Mouse (Mus musculus) hindbrain, postnatal 0 days (tissue): ENCODE measurements around the gene Adcy9. TPM values are rescaled to one million over a fixed set of nuclear protein-coding genes. Genes with fewer than 3 reads are reported as not detected.

Experiments used
- ATAC-seq: fragments of 200-750 bp; cut with Nextera tagmentation; 2 replicates; pipeline ENCODE4 v1.8.0; 2017; ENCODE audit warnings: mild to moderate bottlenecking, moderate TSS enrichment, moderate library complexity
- DNase-seq: peaks from one replicate; pipeline ENCODE4 v3.0.0-alpha.2; 2015; ENCODE audit warnings: low spot score
- H3K27ac ChIP-seq: fragments of 300-500 bp; sonication (generic); 2 replicates; pipeline ENCODE4 v1.5.1; 2014; ENCODE audit warnings: mild to moderate bottlenecking
- H3K27me3 ChIP-seq: fragments of 300-500 bp; sonication (generic); 2 replicates; pipeline ENCODE4 v1.6.1; 2014; ENCODE audit warnings: low read length, mixed read lengths; ENCODE audit not compliant: insufficient read depth
- H3K36me3 ChIP-seq: fragments of 300-500 bp; sonication (generic); 2 replicates; pipeline ENCODE4 v1.6.1; 2014; ENCODE audit warnings: low read length, mixed read lengths; ENCODE audit not compliant: insufficient read depth
- H3K4me1 ChIP-seq: fragments of 300-500 bp; sonication (generic); 2 replicates; pipeline ENCODE4 v1.6.1; 2014; ENCODE audit warnings: antibody characterized with exemption, low read length, mixed read lengths; ENCODE audit not compliant: insufficient read depth
- H3K4me2 ChIP-seq: fragments of 300-500 bp; sonication (generic); 2 replicates; pipeline ENCODE4 v1.6.1; 2014; ENCODE audit warnings: low read depth, mild to moderate bottlenecking, low read length, moderate library complexity, mixed read lengths
- H3K4me3 ChIP-seq: fragments of 300-500 bp; sonication (generic); 2 replicates; pipeline ENCODE4 v1.5.1; 2014; ENCODE audit warnings: low read length
- H3K9ac ChIP-seq: fragments of 300-500 bp; sonication (generic); replicated peaks from 2 replicates; pipeline ENCODE4 v1.6.1; 2014; ENCODE audit warnings: mild to moderate bottlenecking, low read length, moderate library complexity, mixed read lengths
- H3K9me3 ChIP-seq: fragments of 300-500 bp; sonication (generic); 2 replicates; pipeline ENCODE4 v1.6.1; 2016; ENCODE audit warnings: low read length, mixed read lengths
- CTCF ChIP-seq: IDR thresholded peaks from 2 replicates; pipeline ENCODE4 v1.5.1; 2016; ENCODE audit warnings: antibody characterized with exemption, control low read depth, low read depth
- WGBS: fragments of 180-500 bp; shearing (Covaris S2); extraction: QIAGEN DNeasy Blood & Tissue Kit; methylation state at CpG from one replicate; pipeline ENCODE4 v1.1.7; 2014; 5-methylcytosine and 5-hydroxymethylcytosine counted together
- polyA plus RNA-seq: library from polyadenylated mRNA; unstranded; fragments of >200 nt; fragmentation: Nextera tagmentation; extraction: Ambion mirVana; gene quantifications from 2 replicates; pipeline ENCODE4 v1.2.1, GENCODE M21; 2015
- total RNA-seq: library from RNA; depleted of rRNA; stranded (reverse); fragments of >200 nt; gene quantifications from 2 replicates; pipeline ENCODE4 v1.2.3, GENCODE M21; 2014

The Adcy9 gene
- total and polyA plus RNA-seq, 2 experiments from 2014 or later = 4.3 to 31.6 TPM

DNA sequence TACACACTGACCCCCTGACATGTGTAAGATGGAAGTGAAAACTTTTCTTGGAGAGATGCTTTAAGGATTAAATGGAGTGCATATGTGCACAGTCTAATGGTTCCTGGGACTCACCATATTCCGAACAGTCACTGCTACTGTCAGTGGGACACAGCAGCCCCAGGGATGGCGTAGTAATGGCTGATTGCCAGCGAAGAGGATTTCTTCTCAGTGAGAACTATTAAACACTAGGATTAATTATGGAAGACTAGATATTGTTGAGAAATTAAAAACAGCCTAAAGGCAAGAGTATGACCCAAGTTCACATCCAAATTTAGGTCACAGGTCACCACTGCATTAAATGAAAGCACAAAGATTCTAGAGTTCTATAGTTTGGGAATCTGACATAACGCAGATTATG is 105.4 kb downstream of the Adcy9 start:
- no peaks in the 10 kb centered on the region for H3K27me3 ChIP-seq
- ATAC-seq (no peak), DNase-seq (no peak)
- H3K4me1 ChIP-seq = 0 out of 2 replicates have a peak, but pooled peaks cover 9% of the 10 kb centered on the region
- H3K27ac ChIP-seq = no peak overlapping the region
- no peaks in the 10 kb centered on the region for H3K9me3 ChIP-seq
- H3K36me3 ChIP-seq = no peaks in the 10 kb centered on the region
- no peak overlapping the region for H3K9ac ChIP-seq
- H3K4me3 ChIP-seq = no peak overlapping the region
- no peak overlapping the region for H3K4me2 ChIP-seq
- TF ChIP-seq CTCF = no peak
- 77% methylated on average over 4 of the region's 4 CpGs for WGBS

DNA sequence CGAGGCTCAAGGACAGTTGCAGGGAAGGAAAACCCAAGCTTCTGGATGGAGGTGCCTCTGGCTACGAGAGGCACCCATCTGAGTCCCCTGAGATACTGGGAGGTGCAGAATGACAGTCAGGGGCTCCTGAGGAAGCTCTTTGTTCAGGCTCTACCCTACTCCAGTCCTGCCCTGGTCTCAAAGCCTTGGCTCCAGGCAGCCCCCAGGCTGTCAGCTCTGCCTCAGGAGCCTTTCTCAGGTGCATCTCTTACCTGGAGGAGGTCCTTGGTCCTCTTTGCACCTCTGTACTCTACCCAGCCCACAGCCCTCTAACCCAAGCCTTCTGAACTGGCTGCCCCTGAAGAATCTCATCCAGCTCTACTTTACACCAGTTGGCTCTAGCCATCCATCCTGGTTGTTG is 108.3 kb downstream of the Adcy9 start:
- no peaks in the 10 kb centered on the region for H3K36me3 ChIP-seq
- H3K27me3 ChIP-seq = no peaks in the 10 kb centered on the region
- H3K4me1 ChIP-seq = no peaks in the 10 kb centered on the region
- no peak overlapping the region for H3K9ac ChIP-seq
- H3K27ac ChIP-seq = no peak overlapping the region
- H3K4me3 ChIP-seq = no peak overlapping the region
- H3K9me3 ChIP-seq = no peaks in the 10 kb centered on the region
- no peak for TF ChIP-seq CTCF
- ATAC-seq = no peak
- DNase-seq = no peak
- 69% methylated on average over 2 of the region's 2 CpGs for WGBS
- no peak overlapping the region for H3K4me2 ChIP-seq

DNA sequence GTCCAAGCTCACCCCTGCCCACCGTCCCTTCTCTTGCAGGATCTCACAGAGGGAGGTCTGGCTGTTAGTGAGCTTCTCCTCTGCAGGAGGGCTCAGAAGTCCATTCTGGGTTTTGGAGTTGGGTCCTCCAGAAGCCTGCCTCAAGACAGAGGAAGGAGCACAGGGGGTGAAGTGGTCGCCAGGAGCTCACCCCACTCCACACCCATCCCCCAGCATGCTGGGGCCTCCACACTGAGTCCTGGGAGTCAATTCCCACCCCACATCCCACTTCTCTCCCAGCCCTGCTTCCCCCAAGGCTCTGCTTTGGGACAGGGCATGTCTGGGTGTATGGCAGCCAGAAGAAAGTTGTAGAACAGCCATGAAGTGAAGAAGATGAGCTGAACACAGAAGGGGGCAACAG is 108.7 kb downstream of the Adcy9 start:
- no peaks in the 10 kb centered on the region for H3K36me3 ChIP-seq
- H3K4me2 ChIP-seq = no peak overlapping the region
- DNase-seq (no peak), ATAC-seq (no peak)
- no peak overlapping the region for H3K4me3 ChIP-seq
- H3K27ac ChIP-seq = no peak overlapping the region
- TF ChIP-seq CTCF = no peak
- H3K9me3 ChIP-seq = no peaks in the 10 kb centered on the region
- H3K27me3 ChIP-seq = no peaks in the 10 kb centered on the region
- H3K4me1 ChIP-seq = no peaks in the 10 kb centered on the region
- 46% methylated on average over 2 of the region's 2 CpGs for WGBS
- H3K9ac ChIP-seq = no peak overlapping the region

DNA sequence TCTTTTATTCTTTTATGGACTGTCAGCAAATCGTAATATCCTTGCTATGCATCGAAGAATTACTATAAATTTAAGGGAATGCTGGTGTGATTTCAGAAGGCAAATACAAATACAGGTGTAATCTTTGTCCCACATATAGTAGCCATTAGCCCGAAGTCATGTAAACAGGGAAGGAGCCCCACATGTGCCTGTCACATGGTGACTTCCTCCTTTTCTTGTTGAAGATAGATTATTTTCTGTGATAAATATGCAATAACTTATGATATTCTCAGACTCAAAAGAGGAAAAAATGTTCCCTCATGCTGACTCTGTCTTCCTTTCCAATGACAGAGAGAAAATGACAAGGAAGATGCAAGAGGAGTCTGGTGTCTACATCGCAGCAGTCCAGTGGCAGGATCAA is 112.5 kb downstream of the Adcy9 start:
- ATAC-seq = no peak
- 83% methylated on average over 4 of the region's 4 CpGs for WGBS

DNA sequence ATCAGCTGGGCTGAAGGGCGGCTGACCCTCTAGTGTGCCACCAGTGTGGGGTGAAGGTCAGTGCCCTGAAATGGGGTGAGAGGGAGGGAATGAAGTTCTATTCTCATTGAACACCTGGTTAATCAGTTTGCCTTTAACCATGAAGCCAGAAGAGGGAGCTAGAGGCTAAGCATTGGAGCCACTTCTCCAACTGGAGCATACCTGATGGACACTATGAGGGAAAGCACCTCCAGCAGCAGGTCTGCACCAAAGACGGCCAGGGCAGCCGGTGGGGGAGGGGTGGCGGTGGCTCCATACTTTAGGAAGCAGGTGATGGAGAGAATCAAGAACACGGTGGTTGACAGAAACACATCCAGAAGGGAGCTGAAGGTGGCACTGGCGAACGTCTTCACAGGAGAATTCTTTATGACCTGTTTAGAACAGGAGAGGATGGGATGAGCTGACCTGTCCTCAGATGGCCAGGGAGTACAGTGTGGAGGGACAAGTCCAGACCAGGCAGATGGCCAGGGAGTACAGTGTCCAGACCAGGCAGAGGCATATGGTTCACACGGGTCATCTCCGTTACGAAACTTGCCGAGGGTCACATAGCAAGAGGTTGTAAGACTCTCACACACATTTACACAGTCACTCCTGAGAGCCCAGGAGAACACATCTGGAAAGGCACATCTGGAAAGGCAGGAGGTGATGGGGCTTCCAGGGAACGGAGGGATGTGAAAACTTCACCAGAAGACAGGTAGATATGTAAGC is 115.9 kb downstream of the Adcy9 start:
- H3K27ac ChIP-seq = no peak overlapping the region
- DNase-seq (peak; percentile 79), ATAC-seq (peak; percentile 69)
- no peak overlapping the region for H3K4me3 ChIP-seq
- H3K36me3 ChIP-seq = peaks cover 3% of the 10 kb centered on the region; the same call in 1 of the 2 replicates
- TF ChIP-seq CTCF = peak; percentile 82
- H3K27me3 ChIP-seq = no peaks in the 10 kb centered on the region
- no peaks in the 10 kb centered on the region for H3K9me3 ChIP-seq
- H3K4me2 ChIP-seq = no peak overlapping the region
- no peak overlapping the region for H3K9ac ChIP-seq
- WGBS = 71% methylated on average over 12 of the region's 12 CpGs
- no peaks in the 10 kb centered on the region for H3K4me1 ChIP-seq

More for the DNA sequence above, 112.5 kb downstream of the Adcy9 start:
- no peaks in the 10 kb centered on the region for H3K27me3 ChIP-seq
- no peak for TF ChIP-seq CTCF
- H3K4me2 ChIP-seq = no peak overlapping the region
- H3K9me3 ChIP-seq = no peaks in the 10 kb centered on the region
- H3K27ac ChIP-seq = no peak overlapping the region
- H3K9ac ChIP-seq = no peak overlapping the region
- H3K36me3 ChIP-seq = peaks cover 3% of the 10 kb centered on the region; the same call in 1 of the 2 replicates
- no peak for DNase-seq
- H3K4me3 ChIP-seq = no peak overlapping the region
- H3K4me1 ChIP-seq = no peaks in the 10 kb centered on the region

DNA sequence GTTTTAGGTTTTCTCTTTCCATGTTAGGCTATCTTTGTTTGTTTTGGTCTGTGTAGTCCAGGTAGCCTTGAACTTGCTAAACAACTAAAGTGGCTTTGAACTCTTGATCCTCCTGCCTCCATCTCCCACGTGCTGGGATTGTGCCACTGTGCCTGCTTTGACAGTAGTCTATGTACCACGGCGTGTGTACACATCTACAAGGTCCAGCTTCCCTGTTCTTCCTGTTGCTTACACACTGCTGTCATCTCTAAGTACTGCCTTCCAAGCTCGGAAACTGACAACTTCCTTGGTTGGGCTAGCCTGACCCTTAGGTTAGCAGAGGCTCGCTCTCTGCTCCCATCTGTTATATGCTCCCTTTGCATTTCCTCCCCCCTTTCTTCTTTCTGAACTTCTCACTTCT is 116.7 kb downstream of the Adcy9 start:
- 84% methylated on average over 5 of the region's 5 CpGs for WGBS
- no peak for TF ChIP-seq CTCF
- DNase-seq = no peak
- no peaks in the 10 kb centered on the region for H3K9me3 ChIP-seq
- H3K27me3 ChIP-seq = no peaks in the 10 kb centered on the region
- H3K4me1 ChIP-seq = no peaks in the 10 kb centered on the region
- no peak overlapping the region for H3K27ac ChIP-seq
- H3K4me3 ChIP-seq = no peak overlapping the region
- H3K9ac ChIP-seq = no peak overlapping the region
- no peak overlapping the region for H3K4me2 ChIP-seq
- ATAC-seq = no peak
- peaks cover 6% of the 10 kb centered on the region; the same call in 1 of the 2 replicates for H3K36me3 ChIP-seq

DNA sequence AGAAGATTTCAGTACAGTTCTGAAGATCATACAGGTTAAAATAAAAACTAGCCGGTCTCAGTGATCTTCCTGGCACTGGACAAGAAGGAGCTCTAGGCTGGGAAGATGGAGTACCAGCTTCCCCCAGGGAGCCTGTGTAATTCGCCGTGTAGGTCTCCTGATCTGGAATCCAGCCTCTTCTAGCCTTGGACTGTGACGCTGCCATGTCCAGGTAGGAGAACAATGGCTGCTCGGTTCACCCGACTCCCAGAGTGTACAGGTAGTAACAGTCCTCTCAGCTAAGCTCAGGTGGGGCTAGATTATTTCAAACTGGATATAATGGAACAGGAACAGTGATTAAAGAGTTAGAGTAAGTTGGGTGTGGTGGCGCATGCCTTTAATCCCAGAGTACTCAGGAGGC is 120.0 kb downstream of the Adcy9 start:
- H3K36me3 ChIP-seq = peaks cover 13% of the 10 kb centered on the region
- H3K9ac ChIP-seq = no peak overlapping the region
- no peaks in the 10 kb centered on the region for H3K4me1 ChIP-seq
- H3K27me3 ChIP-seq = no peaks in the 10 kb centered on the region
- no peak overlapping the region for H3K4me2 ChIP-seq
- H3K9me3 ChIP-seq = no peaks in the 10 kb centered on the region
- no peak for TF ChIP-seq CTCF
- ATAC-seq = no peak
- WGBS = 92% methylated on average over 7 of the region's 7 CpGs
- H3K4me3 ChIP-seq = no peak overlapping the region
- DNase-seq = no peak
- H3K27ac ChIP-seq = no peak overlapping the region
